Mouse (Mus musculus) liver, postnatal 0 days (tissue): Measurements from ENCODE around the gene Gpr141.

Experiments
- CTCF ChIP-seq: sonication (generic); IDR thresholded peaks from 2 replicates; pipeline ENCODE4 v1.5.1; 2016; ENCODE audit warnings: antibody characterized with exemption, low read depth
- EP300 ChIP-seq: IDR thresholded peaks from 2 replicates; pipeline ENCODE4 v1.6.1; 2016; ENCODE audit warnings: antibody characterized with exemption, low read depth, mild to moderate bottlenecking

DNA sequence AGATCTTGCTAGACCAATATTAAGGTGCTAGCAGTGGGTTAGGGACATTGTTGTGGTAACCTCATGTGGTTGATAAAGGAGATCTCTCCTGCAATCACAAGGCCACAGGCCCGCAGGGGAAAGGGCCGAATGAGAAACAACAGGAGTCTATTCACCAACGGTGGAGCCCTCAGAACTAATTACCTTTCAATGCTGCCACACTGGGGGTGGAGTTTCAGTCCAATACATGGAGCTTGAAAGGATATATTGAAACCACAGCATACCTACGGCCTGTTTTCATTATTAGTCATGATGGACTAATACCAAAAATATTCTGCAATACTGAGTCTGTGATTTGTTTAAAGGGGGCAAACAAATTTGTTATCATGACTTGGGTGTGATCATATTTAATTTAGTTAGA, 120.3 kb downstream of the Gpr141 start:
- no peak for TF ChIP-seq EP300
- no peak for TF ChIP-seq CTCF
